Mouse (Mus musculus) frontal cortex, postnatal 36 days (tissue): ENCODE data around the gene Olfr418.
"Not testable (repeated sequence)": the region's sequence is repeated elsewhere in the genome, so short reads cannot be mapped to it uniquely, and the experiment has no call there.

Experiments used
- DNase-seq, 2 experiments: peaks; one replicate each; pipeline ENCODE4 v3.0.0; 2022; ENCODE audit warnings: low spot score in 2 of 2

Gene Olfr418

DNA sequence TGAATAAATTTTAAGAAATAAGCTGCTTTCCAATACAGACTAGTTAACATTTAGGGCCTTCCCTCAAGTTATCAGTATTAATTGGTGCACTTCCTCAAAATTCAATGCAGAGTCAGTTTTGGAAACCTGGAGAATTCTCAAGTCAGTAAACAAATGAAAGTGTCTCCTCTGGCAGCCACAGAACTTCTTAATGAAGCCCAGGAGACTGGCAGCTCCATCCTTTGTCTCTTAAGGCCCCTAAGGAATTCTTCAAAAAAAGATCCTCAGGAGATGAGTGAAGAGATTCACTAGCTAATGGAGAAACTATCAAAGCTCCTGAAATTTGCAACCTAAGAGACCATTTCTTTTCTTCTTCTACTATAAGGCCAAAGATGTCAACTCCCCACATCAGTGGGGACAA is at the start of gene Olfr418:
Olfr418 (plus strand) TSS at position 301 of the 400 bp plus-strand sequence.
- no peak for DNase-seq

- no peak for DNase-seq
Measured at GRCm38 (mm10) chr1:173216481-173216880, 49.3 kb upstream of the Olfr418 start.

DNA sequence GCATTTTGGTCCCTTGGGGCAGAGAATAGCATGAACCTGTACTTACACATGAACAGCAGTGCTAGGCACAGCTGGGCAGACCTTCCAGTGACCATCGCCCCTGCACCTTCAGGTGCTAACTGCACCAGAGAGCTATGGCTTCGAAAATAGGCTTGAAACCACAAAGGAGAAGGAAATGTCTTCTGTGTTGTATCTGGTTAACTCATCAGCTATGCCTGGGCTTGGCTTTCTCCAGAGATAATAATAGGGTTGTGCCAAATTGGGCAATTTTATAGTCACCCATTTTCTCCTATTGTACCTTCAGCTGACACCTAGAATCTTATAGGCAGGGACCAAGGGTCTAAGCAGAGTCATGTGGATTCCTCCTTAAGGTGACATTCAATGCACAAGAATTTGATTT is 38.7 kb upstream of the Olfr418 start, which contains the start of gene Fcer1a:
Fcer1a (minus strand) TSS at position 134 of the 400 bp plus-strand sequence.
- no peak for DNase-seq

GRCm38 (mm10) chr1:173237004-173237403 is 28.8 kb upstream of the Olfr418 start:
- DNase-seq, result not testable (repeated sequence)

DNA sequence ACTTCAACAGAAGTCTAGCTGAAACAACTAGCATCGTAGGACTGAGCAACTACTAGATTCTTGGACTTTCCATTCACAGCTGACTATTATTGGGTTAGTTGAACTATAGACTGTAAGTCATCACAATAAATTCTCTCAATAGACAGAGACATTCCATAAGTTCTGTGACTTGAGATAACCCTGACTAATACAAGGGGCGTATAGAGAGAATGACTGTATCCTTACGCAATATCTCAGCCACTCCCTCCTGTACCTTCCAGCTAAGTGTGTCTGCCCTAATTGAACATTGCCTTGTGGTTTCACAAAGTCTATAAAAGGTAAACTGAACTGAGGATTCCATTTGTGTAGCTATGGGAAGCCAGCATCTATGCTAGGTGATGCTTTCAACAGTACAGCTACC is 15.9 kb upstream of the Olfr418 start:
- no peak for DNase-seq

- no peak for DNase-seq
Measured at GRCm38 (mm10) chr1:173277677-173278076, 11.9 kb downstream of the Olfr418 start, which contains the start of gene Mptx2. Gene Mptx2 (minus strand): TSS chr1:173277777.

DNA sequence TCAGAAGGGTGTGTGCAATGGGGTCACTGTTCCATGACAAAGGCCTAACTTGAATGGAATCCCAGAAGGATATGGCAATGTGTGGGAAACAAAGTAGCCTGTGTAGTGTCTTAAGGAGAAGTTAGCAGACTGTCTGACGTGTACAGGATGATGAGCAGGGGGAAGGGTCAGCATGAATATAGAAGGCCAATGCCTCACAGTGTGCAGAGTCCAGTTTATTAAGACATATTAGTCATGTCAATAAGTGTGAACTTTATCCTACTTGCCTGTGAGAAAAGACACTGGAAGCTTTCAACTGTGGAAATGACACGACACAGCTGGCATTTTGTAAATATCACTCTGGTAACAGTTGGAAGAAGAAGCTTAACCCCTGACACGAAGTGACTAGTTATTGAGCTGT is 37.0 kb downstream of the Olfr418 start:
- not testable (repeated sequence) for DNase-seq

DNA sequence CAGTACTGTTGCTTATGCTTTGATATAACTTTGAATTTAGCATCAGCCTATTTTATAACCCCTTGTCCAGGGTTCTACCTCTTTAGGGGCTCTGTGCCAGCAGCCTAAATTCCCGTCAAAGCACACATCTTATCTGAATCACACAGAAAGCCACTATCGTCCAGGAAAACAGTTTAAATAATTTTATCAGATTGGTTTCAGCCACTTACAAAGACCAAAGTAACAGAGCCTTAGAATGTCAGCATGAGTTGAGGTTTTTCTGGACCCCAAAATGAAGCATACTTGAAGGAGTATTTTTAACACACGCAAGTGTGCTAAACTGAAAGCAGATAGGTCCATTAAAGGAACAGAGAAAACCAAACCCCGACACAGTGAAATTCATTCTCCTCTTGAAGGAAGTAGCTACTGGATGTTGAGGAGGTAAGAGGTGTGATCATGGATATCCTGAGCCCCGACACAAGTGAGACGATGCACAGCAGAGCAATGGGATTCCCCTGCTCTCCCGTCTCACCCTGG is 47.8 kb downstream of the Olfr418 start:
- not testable (repeated sequence) for DNase-seq

- no peak for DNase-seq
Measured at GRCm38 (mm10) chr1:173315725-173316124, 49.9 kb downstream of the Olfr418 start.

DNA sequence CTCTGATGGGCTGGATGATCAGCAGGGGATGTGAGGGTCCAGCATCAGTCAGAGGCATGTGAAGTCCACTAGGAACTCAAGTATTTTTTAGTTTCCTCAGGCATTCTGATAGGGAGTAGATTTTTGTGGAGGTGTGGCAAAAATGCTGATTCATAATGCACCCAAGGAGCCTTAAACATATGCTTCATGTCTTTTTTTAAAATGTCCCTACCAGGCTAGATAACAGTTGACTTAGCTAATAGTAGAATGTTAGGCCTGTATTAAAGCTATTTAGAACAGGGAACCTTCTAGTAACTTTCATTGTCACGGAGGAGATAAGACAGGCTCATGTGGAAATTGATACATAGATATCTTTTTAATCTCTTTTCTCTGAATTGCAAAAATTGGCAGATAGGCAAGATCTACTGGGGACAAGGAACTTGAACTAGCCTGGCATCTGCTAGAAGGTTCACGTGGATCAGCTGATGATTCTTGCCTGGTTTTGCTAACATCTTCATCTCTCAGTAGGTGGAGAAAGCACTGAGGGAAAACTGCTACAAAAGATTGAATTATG is 52.2 kb downstream of the Olfr418 start:
- DNase-seq, result no peak

GRCm38 (mm10) chr1:173321593-173322248 is 55.9 kb downstream of the Olfr418 start:
- no peak for DNase-seq

DNA sequence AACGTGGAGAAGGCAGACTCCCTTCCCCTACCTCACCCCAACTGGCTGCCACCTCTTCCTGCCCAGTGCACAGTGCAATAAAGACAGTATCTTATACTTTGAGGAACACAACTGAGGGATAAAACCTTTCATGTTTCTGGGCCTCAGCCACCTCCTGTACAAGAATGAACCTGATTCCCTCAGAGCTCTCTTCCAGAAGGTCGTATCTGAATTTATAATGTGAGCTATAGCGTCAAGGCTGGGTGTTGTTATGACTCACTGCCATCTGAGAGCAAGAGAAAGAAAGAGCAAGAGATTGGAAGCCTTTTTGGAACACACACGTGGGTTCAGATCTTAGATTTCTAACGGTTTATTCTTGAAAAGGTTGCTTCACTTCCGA is 56.4 kb downstream of the Olfr418 start:
- no peak for DNase-seq
